Mouse (Mus musculus) layer of hippocampus, adult 9-10 months (tissue): Measurements from ENCODE around the gene Dqx1.

Experiments
- DNase-seq: peaks from one replicate; pipeline ENCODE4 v3.0.0; 2022; ENCODE audit warnings: low spot score

Gene Dqx1

GRCm38 (mm10) chr6:83107566-83108400 is 50.1 kb downstream of the Dqx1 start:
- DNase-seq = no peak

- DNase-seq = no peak
Measured at GRCm38 (mm10) chr6:83108762-83109668, 51.4 kb downstream of the Dqx1 start, which contains the start of gene Mrpl53. TSS of gene Mrpl53 (plus strand) at chr6:83109040.

- DNase-seq = no peak
Measured at GRCm38 (mm10) chr6:83111510-83112136, 54.0 kb downstream of the Dqx1 start.

- DNase-seq = peak; percentile 67
Measured at GRCm38 (mm10) chr6:83115011-83115671, 57.5 kb downstream of the Dqx1 start, which contains the start of gene Mogs. TSS of gene Mogs (plus strand) at chr6:83115496.

GRCm38 (mm10) chr6:83115682-83116372 is 58.2 kb downstream of the Dqx1 start:
- DNase-seq = no peak

- DNase-seq = no peak
Measured at GRCm38 (mm10) chr6:83116373-83117164, 58.9 kb downstream of the Dqx1 start.
